Mouse (Mus musculus) ES-E14 (cell line): ENCODE results near the gene Cdhr4. TPM values are rescaled to one million over a fixed set of nuclear protein-coding genes. Genes with fewer than 3 reads are reported as not detected.
A peak's percentile ranks its signal among the peaks of the same experiment; 100 is the strongest.

Experiments used
- DNase-seq: peaks from one replicate; pipeline ENCODE4 v3.0.0-alpha.2; 2013; ENCODE audit warnings: low read depth, low spot score
- H3K27ac ChIP-seq: 2 replicates; pipeline ENCODE4 v1.5.1; 2012; ENCODE audit warnings: low read depth, mild to moderate bottlenecking, low read length, moderate library complexity, mixed read lengths; ENCODE audit not compliant: poor library complexity, insufficient read depth, severe bottlenecking
- H3K36me3 ChIP-seq: 2 replicates; pipeline ENCODE4 v1.6.1; 2012; ENCODE audit warnings: mild to moderate bottlenecking, low read length, moderate library complexity, mixed read lengths; ENCODE audit not compliant: control insufficient read depth, poor library complexity, insufficient read depth, severe bottlenecking
- H3K4me1 ChIP-seq, 2 experiments: fragments of 150-350 bp in 1 of 2; sonication (generic) in 1 of 2; 2 replicates each; pipeline ENCODE4 v1.6.1; 2012; ENCODE audit warnings: low read length in 2 of 2, mild to moderate bottlenecking in 1 of 2, mixed read lengths in 1 of 2; ENCODE audit not compliant: control insufficient read depth in 2 of 2, insufficient read depth in 2 of 2, poor library complexity in 1 of 2
- H3K4me3 ChIP-seq, 2 experiments: fragments of 150-350 bp in 1 of 2; sonication (generic) in 1 of 2; 2 replicates each; pipeline ENCODE4 v1.5.1; 2012; ENCODE audit warnings: low read length in 2 of 2, low read depth in 1 of 2, mild to moderate bottlenecking in 1 of 2, mixed read lengths in 1 of 2; ENCODE audit not compliant: insufficient read depth in 1 of 2, poor library complexity in 1 of 2, severe bottlenecking in 1 of 2
- H3K9ac ChIP-seq: 2 replicates; pipeline ENCODE4 v1.6.1; 2012; ENCODE audit warnings: low read depth, mild to moderate bottlenecking, low read length, mixed read lengths; ENCODE audit not compliant: poor library complexity, insufficient read depth, severe bottlenecking
- H3K9me3 ChIP-seq: fragments of 150-350 bp; sonication (generic); 2 replicates; pipeline ENCODE4 v1.6.1; 2012; ENCODE audit warnings: low read depth, mild to moderate bottlenecking, low read length; ENCODE audit not compliant: control insufficient read depth, insufficient read depth
- CHD2 ChIP-seq: IDR thresholded peaks from 2 replicates; pipeline ENCODE4 v1.6.1; 2014; ENCODE audit warnings: mild to moderate bottlenecking, low read depth, low read length, inconsistent platforms
- HCFC1 ChIP-seq: IDR thresholded peaks from 2 replicates; pipeline ENCODE4 v1.6.1; 2012; ENCODE audit warnings: low read length, inconsistent platforms, borderline replicate concordance; ENCODE audit not compliant: insufficient read depth
- MAFK ChIP-seq: IDR thresholded peaks from 2 replicates; pipeline ENCODE4 v1.6.1; 2014; ENCODE audit warnings: mild to moderate bottlenecking, low read depth, low read length, inconsistent platforms; ENCODE audit not compliant: insufficient read depth
- ZC3H11A ChIP-seq: IDR thresholded peaks from 2 replicates; pipeline ENCODE4 v1.6.1; 2012; ENCODE audit warnings: low read depth, mild to moderate bottlenecking, inconsistent platforms, low read length, borderline replicate concordance
- ZNF384 ChIP-seq: IDR thresholded peaks from 2 replicates; pipeline ENCODE4 v1.6.1; 2012; ENCODE audit warnings: low read depth, low read length, inconsistent platforms
- in situ Hi-C, 2 experiments: fragments of 600-800 bp; cut with MboI; formaldehyde crosslinking; loops; one replicate each; pipeline ENCODE4 v1.15.1; 2025; ENCODE audit warnings: low sequenced_read_pairs in 2 of 2, inconsistent platforms in 1 of 2; ENCODE audit not compliant: unreplicated experiment in 2 of 2
- total RNA-seq: library from RNA; depleted of rRNA; stranded (reverse); fragments of 300-350 nt; gene quantifications from 2 replicates; pipeline ENCODE4 v1.2.3, GENCODE M21; 2012; rRNA removed

The Cdhr4 gene
- total RNA-seq, 1 experiment = 1.2 TPM

GRCm38 (mm10) chr9:108047601-108048565, 55.6 kb downstream of the Cdhr4 start:
- in situ Hi-C loops = no loop called here
- Histone ChIP-seq H3K27ac (no peak overlapping the region), H3K36me3 (peaks cover 31% of the 10 kb centered on the region), H3K9ac (peak overlapping the region; percentile 72; the same call in 1 of the 2 replicates), H3K4me3 (peak overlapping the region; percentile 48 to 92), H3K4me1 (peaks cover 0 to 7% of the 10 kb centered on the region in 2 experiments; a peak in 1 of 4 replicates), H3K9me3 (no peaks in the 10 kb centered on the region)
- no peak for DNase-seq
- TF ChIP-seq MAFK = no peak
- TF ChIP-seq ZNF384 = no peak
- no peak for TF ChIP-seq HCFC1
- TF ChIP-seq ZC3H11A = no peak
- no peak for TF ChIP-seq CHD2

GRCm38 (mm10) chr9:108048566-108048955, 56.3 kb downstream of the Cdhr4 start:
- H3K9me3 ChIP-seq = no peaks in the 10 kb centered on the region
- no peak overlapping the region for H3K27ac ChIP-seq
- H3K4me1 ChIP-seq = peaks cover 0 to 13% of the 10 kb centered on the region in 2 experiments; a peak in 2 of 4 replicates
- no peak for DNase-seq
- peak overlapping the region; percentile 72 for H3K9ac ChIP-seq
- in situ Hi-C loops = no loop called here
- TF ChIP-seq CHD2 = no peak
- no peak for TF ChIP-seq MAFK
- no peak for TF ChIP-seq HCFC1
- no peak for TF ChIP-seq ZC3H11A
- TF ChIP-seq ZNF384 = no peak
- peaks cover 31% of the 10 kb centered on the region for H3K36me3 ChIP-seq
- peak overlapping the region; percentile 48 to 92 for H3K4me3 ChIP-seq

GRCm38 (mm10) chr9:108049016-108049455, 56.7 kb downstream of the Cdhr4 start, which contains the start of gene Gmppb:
Gene Gmppb, plus strand, starts transcription at chr9:108049242.
- H3K4me3 ChIP-seq = peak within 1 kb of the TSS; percentile 92 to 97
- peaks cover 31% of the 10 kb centered on the region for H3K36me3 ChIP-seq
- H3K4me1 ChIP-seq = peaks cover 0 to 13% of the 10 kb centered on the region in 2 experiments; a peak in 3 of 4 replicates
- H3K27ac ChIP-seq = peak within 1 kb of the TSS; percentile 54; the same call in 1 of the 2 replicates
- peak within 1 kb of the TSS; percentile 89 for H3K9ac ChIP-seq
- DNase-seq = peak; percentile 95
- in situ Hi-C loops = no loop called here
- no peaks in the 10 kb centered on the region for H3K9me3 ChIP-seq
- no peak for TF ChIP-seq ZNF384
- no peak for TF ChIP-seq MAFK
- TF ChIP-seq HCFC1 = 0 out of 2 replicates have a peak, but pooled peaks have one; percentile 28

Other genes with a start within 250 kb of the Cdhr4 start
- 97.7 and 116 TPM in 2 replicates for gene Rbm5, start 221.5 kb upstream of the Cdhr4 start, total RNA-seq
- gene Rbm6, start 119.3 kb upstream of the Cdhr4 start, total RNA-seq = 61.8 and 62.3 TPM in 2 replicates
- gene Mon1a, start 104.3 kb upstream of the Cdhr4 start, total RNA-seq = 4.7 and 5.4 TPM in 2 replicates
- gene Mst1r, start 85.6 kb upstream of the Cdhr4 start, total RNA-seq = 0.22 and 0.37 TPM in 2 replicates
- not detected in 2 replicates for gene Actl11, start 64.0 kb upstream of the Cdhr4 start, total RNA-seq
- 21.5 and 41.5 TPM in 2 replicates for gene Camkv, start 56.8 kb upstream of the Cdhr4 start, total RNA-seq
- 43.7 and 72.1 TPM in 2 replicates for gene Traip, start 42.4 kb upstream of the Cdhr4 start, total RNA-seq
- gene Uba7, start 17.0 kb upstream of the Cdhr4 start, total RNA-seq = 0.79 and 1.0 TPM in 2 replicates
- gene Gm20661, start 9.4 kb upstream of the Cdhr4 start, total RNA-seq = 0.18 and 0.53 TPM in 2 replicates
- gene Inka1, start 6.6 kb upstream of the Cdhr4 start, total RNA-seq = 3.0 and 6.1 TPM in 2 replicates
- gene Gm20662, start 3.9 kb downstream of the Cdhr4 start, total RNA-seq = 0.45 and 0.63 TPM in 2 replicates
- gene Ip6k1, start 10.0 kb downstream of the Cdhr4 start, total RNA-seq = 41.0 and 53.9 TPM in 2 replicates
- gene Gmppb, start 56.7 kb downstream of the Cdhr4 start, total RNA-seq = 22.9 and 28.3 TPM in 2 replicates
- gene Amigo3, start 60.7 kb downstream of the Cdhr4 start, total RNA-seq = 2.7 and 3.8 TPM in 2 replicates
- 2.9 and 3.6 TPM in 2 replicates for gene Mst1, start 87.9 kb downstream of the Cdhr4 start, total RNA-seq
- 14.5 and 28.1 TPM in 2 replicates for gene Rnf123, start 90.8 kb downstream of the Cdhr4 start, total RNA-seq
- 37.3 and 56.1 TPM in 2 replicates for gene Apeh, start 102.1 kb downstream of the Cdhr4 start, total RNA-seq
- gene Bsn, start 197.9 kb downstream of the Cdhr4 start, total RNA-seq = 0.45 and 0.58 TPM in 2 replicates